Mouse (Mus musculus): ENCODE data around the gene Ssbp3. TPM values are rescaled to one million over a fixed set of nuclear protein-coding genes. Genes with fewer than 3 reads are reported as not detected.
A peak's percentile ranks its signal among the peaks of the same experiment; 100 is the strongest.

Ssbp3 gene
- total and polyA plus RNA-seq, 3 experiments = 30.5 to 242 (median 116) TPM

DNA sequence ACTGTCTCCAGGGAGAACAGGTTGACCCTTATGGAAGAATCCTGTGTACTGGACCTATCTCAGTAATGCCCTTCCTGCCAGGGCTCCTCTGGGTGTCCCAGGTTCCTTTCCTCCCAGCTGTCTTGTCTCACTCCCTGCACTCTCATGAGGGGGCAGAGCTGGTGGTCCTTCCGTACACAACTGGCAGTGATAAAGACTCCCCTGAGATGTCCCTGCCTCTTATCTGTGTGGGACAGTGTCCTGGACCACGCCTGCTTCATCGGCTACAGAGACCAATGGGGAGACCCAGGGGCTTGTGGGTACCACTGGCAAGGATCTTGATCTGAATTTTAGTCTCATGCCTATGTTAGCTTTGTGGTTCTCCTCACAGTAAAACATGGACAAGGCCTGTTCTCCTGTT, 12.4 kb downstream of the Ssbp3 start:
- DNase-seq (ENCODE audit: low read depth, low spot score) = peak; percentile 59
- no peak overlapping the region for H3K4me3 ChIP-seq (ENCODE audit: control insufficient read depth in 1 of 2, insufficient read depth in 1 of 2, low read depth in 2 of 2, low read length in 2 of 2)
- H3K9me3 ChIP-seq (replicated peaks; ENCODE audit: insufficient read depth, low read length) = no peaks in the 10 kb centered on the region
- H3K27me3 ChIP-seq (ENCODE audit: control insufficient read depth in 1 of 2, insufficient read depth in 2 of 2, low read length in 2 of 2) = no peaks in the 10 kb centered on the region
- H3K4me1 ChIP-seq (ENCODE audit: control insufficient read depth in 1 of 2, insufficient read depth in 2 of 2, low read length in 2 of 2) = peaks cover 12 to 38% of the 10 kb centered on the region in 2 experiments
- H3K27ac ChIP-seq (ENCODE audit: control insufficient read depth, low read depth, low read length) = peak overlapping the region; percentile 56
- peak; percentile 83 for TF ChIP-seq TCF12 (IDR thresholded peaks at IDR 0.05; ENCODE audit: low read depth, low read length)
- peak; percentile 79 for TF ChIP-seq GATA1 (IDR thresholded peaks at IDR 0.05; ENCODE audit: low read depth, low read length)
- peak; percentile 87 for TF ChIP-seq TAL1 (IDR thresholded peaks at IDR 0.05; ENCODE audit: low read length)
- peak; percentile 74 to 84 for TF ChIP-seq EP300 (IDR thresholded peaks at IDR 0.05; ENCODE audit: low read depth in 1 of 2, low read length in 2 of 2)
- TF ChIP-seq ETS1 (IDR thresholded peaks at IDR 0.05; ENCODE audit: low read depth, low read length) = peak; percentile 56; the same call in 1 of the 2 replicates
- no peak for TF ChIP-seq TBP (IDR thresholded peaks at IDR 0.05; ENCODE audit: low read depth, low read length)
- TF ChIP-seq SIN3A (IDR thresholded peaks at IDR 0.05; ENCODE audit: low read length) = peak; percentile 45; the same call in 1 of the 2 replicates
- TF ChIP-seq RCOR1 (IDR thresholded peaks at IDR 0.05; ENCODE audit: low read depth, low read length) = no peak
- H3K9ac ChIP-seq (ENCODE audit: control insufficient read depth, low read depth, low read length, poor library complexity, severe bottlenecking) = no peak overlapping the region
- peaks cover 8% of the 10 kb centered on the region; the same call in 1 of the 2 replicates for H3K79me2 ChIP-seq (ENCODE audit: control insufficient read depth, insufficient read depth, low read length, poor library complexity)
- peaks cover 6 to 31% of the 10 kb centered on the region in 2 experiments; a peak in 3 of 4 replicates for H3K36me3 ChIP-seq (ENCODE audit: control insufficient read depth in 1 of 2, insufficient read depth in 2 of 2, low read length in 2 of 2)

GRCm38 (mm10) chr4:106924175-106924574, 13.7 kb downstream of the Ssbp3 start:
- Histone ChIP-seq H3K4me3 (ENCODE audit: control insufficient read depth in 1 of 2, insufficient read depth in 1 of 2, low read depth in 2 of 2, low read length in 2 of 2) (no peak overlapping the region), H3K9me3 (replicated peaks; ENCODE audit: insufficient read depth, low read length) (no peaks in the 10 kb centered on the region), H3K27ac (ENCODE audit: control insufficient read depth, low read depth, low read length) (peak overlapping the region; percentile 31), H3K36me3 (ENCODE audit: control insufficient read depth in 1 of 2, insufficient read depth in 2 of 2, low read length in 2 of 2) (peaks cover 6 to 31% of the 10 kb centered on the region in 2 experiments; a peak in 3 of 4 replicates), H3K27me3 (ENCODE audit: control insufficient read depth in 1 of 2, insufficient read depth in 2 of 2, low read length in 2 of 2) (no peaks in the 10 kb centered on the region), H3K9ac (ENCODE audit: control insufficient read depth, low read depth, low read length, poor library complexity, severe bottlenecking) (no peak overlapping the region), H3K4me1 (ENCODE audit: control insufficient read depth in 1 of 2, insufficient read depth in 2 of 2, low read length in 2 of 2) (peaks cover 12 to 38% of the 10 kb centered on the region in 2 experiments), H3K79me2 (ENCODE audit: control insufficient read depth, insufficient read depth, low read length, poor library complexity) (peaks cover 11% of the 10 kb centered on the region; the same call in 1 of the 2 replicates)
- peak; percentile 35 for DNase-seq (ENCODE audit: low read depth, low spot score)
- no peak for TF ChIP-seq EP300 (IDR thresholded peaks at IDR 0.05; ENCODE audit: low read depth in 1 of 2, low read length in 2 of 2)
- peak; percentile 84 for TF ChIP-seq ZKSCAN1 (IDR thresholded peaks at IDR 0.05; ENCODE audit: low read depth, low read length)

- peak overlapping the region; percentile 31 for H3K27ac ChIP-seq (ENCODE audit: control insufficient read depth, low read depth, low read length)
- DNase-seq (ENCODE audit: low read depth, low spot score) = peak; percentile 81
- H3K36me3 ChIP-seq (ENCODE audit: control insufficient read depth in 1 of 2, insufficient read depth in 2 of 2, low read length in 2 of 2) = peaks cover 6 to 31% of the 10 kb centered on the region in 2 experiments; a peak in 3 of 4 replicates
- H3K4me3 ChIP-seq (ENCODE audit: control insufficient read depth in 1 of 2, insufficient read depth in 1 of 2, low read depth in 2 of 2, low read length in 2 of 2) = no peak overlapping the region
- H3K27me3 ChIP-seq (ENCODE audit: control insufficient read depth in 1 of 2, insufficient read depth in 2 of 2, low read length in 2 of 2) = no peaks in the 10 kb centered on the region
- no peak overlapping the region for H3K9ac ChIP-seq (ENCODE audit: control insufficient read depth, low read depth, low read length, poor library complexity, severe bottlenecking)
- peaks cover 12 to 38% of the 10 kb centered on the region in 2 experiments for H3K4me1 ChIP-seq (ENCODE audit: control insufficient read depth in 1 of 2, insufficient read depth in 2 of 2, low read length in 2 of 2)
- H3K79me2 ChIP-seq (ENCODE audit: control insufficient read depth, insufficient read depth, low read length, poor library complexity) = peaks cover 11% of the 10 kb centered on the region; the same call in 1 of the 2 replicates
- H3K9me3 ChIP-seq (replicated peaks; ENCODE audit: insufficient read depth, low read length) = no peaks in the 10 kb centered on the region
- no peak for TF ChIP-seq BHLHE40 (IDR thresholded peaks at IDR 0.05; ENCODE audit: borderline replicate concordance, low read depth, low read length)
- no peak for TF ChIP-seq ZMIZ1 (IDR thresholded peaks at IDR 0.05; ENCODE audit: low read depth, low read length)
- peak; percentile 51; the same call in 1 of the 2 replicates for TF ChIP-seq GATA1 (IDR thresholded peaks at IDR 0.05; ENCODE audit: low read depth, low read length)
- no peak for TF ChIP-seq MAFK (IDR thresholded peaks at IDR 0.05; ENCODE audit: borderline replicate concordance, low read depth, low read length)
- no peak for TF ChIP-seq NRF1 (IDR thresholded peaks at IDR 0.05; ENCODE audit: insufficient read depth, low read depth, low read length, poor library complexity, severe bottlenecking)
- no peak for TF ChIP-seq CTCF (IDR thresholded peaks at IDR 0.05 in 2 of 3, conservative IDR thresholded peaks at IDR 0.05 in 1 of 3; ENCODE audit: control insufficient read depth in 1 of 3, insufficient read depth in 1 of 3, low read depth in 2 of 3, low read length in 3 of 3, poor library complexity in 1 of 3, severe bottlenecking in 1 of 3)
- TF ChIP-seq GABPA (IDR thresholded peaks at IDR 0.05; ENCODE audit: low read depth, low read length) = no peak
- no peak for TF ChIP-seq SMC3 (IDR thresholded peaks at IDR 0.05; ENCODE audit: low read depth, low read length)
- TF ChIP-seq JUND (IDR thresholded peaks at IDR 0.05; ENCODE audit: low read depth, low read length) = no peak
- 0 out of 2 replicates have a peak, but pooled peaks have one; percentile 7 for TF ChIP-seq TCF12 (IDR thresholded peaks at IDR 0.05; ENCODE audit: low read depth, low read length)
- no peak for TF ChIP-seq MYC (IDR thresholded peaks at IDR 0.05; ENCODE audit: low read depth, low read length)
- TF ChIP-seq KAT2A (conservative IDR thresholded peaks at IDR 0.05; ENCODE audit: low read depth, low read length) = no peak
- TF ChIP-seq ZKSCAN1 (IDR thresholded peaks at IDR 0.05; ENCODE audit: low read depth, low read length) = no peak
- TF ChIP-seq NELFE (IDR thresholded peaks at IDR 0.05; ENCODE audit: low read depth, low read length) = no peak
- no peak for TF ChIP-seq ZNF384 (IDR thresholded peaks at IDR 0.05; ENCODE audit: low read depth, low read length)
- 0 out of 2 replicates have a peak, but pooled peaks have one; percentile 27 for TF ChIP-seq TBP (IDR thresholded peaks at IDR 0.05; ENCODE audit: low read depth, low read length)
- no peak for TF ChIP-seq CHD1 (IDR thresholded peaks at IDR 0.05; ENCODE audit: low read depth, low read length)
- TF ChIP-seq POLR2AphosphoS2 (IDR thresholded peaks at IDR 0.05; ENCODE audit: low read length) = no peak
- TF ChIP-seq ETS1 (IDR thresholded peaks at IDR 0.05; ENCODE audit: low read depth, low read length) = peak; percentile 25; the same call in 1 of the 2 replicates
- no peak for TF ChIP-seq POLR2A (IDR thresholded peaks at IDR 0.05; ENCODE audit: control insufficient read depth in 1 of 2, insufficient read depth in 1 of 2, low read depth in 1 of 2, low read length in 2 of 2, poor library complexity in 1 of 2)
- peak; percentile 77 for TF ChIP-seq USF1 (IDR thresholded peaks at IDR 0.05; ENCODE audit: low read depth, low read length)
Observed at GRCm38 (mm10) chr4:106924888-106925287, 14.4 kb downstream of the Ssbp3 start.

All from MEL (cell line).